Mouse (Mus musculus): Measurements from ENCODE around the gene Neurog3. TPM values are rescaled to one million over a fixed set of nuclear protein-coding genes. Genes with fewer than 3 reads are reported as not detected.

Gene Neurog3
- polyA plus RNA-seq, 1 experiment = not detected

DNA sequence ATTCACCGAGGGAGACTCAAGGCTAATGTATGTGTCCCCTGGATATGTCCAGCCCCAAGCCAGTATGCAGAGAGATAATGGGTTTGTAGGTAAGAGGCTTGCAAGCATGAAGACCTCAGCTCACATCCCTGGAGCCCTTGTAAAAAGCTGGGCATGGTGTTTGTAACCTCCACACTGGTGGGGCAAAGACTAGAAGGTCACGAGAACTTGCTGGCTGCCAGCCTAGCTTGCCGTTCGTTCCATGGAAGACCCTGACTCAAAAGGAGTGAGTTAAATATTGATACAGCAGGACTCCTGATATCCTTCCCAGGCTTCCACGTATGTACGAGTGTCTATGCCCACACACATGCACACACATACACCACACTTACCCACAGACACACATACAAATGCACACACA, 38.5 kb upstream of the Neurog3 start:
- Histone ChIP-seq H3K4me3 (ENCODE audit: extremely low read depth, insufficient read depth, insufficient read length) (no peak overlapping the region), H3K4me1 (ENCODE audit: control insufficient read depth, insufficient read depth, insufficient read length) (no peaks in the 10 kb centered on the region; the same call in 1 of the 2 replicates), H3K27me3 (ENCODE audit: control insufficient read depth, insufficient read depth, low read length) (no peaks in the 10 kb centered on the region), H3K36me3 (ENCODE audit: control insufficient read depth, insufficient read depth, low read length) (no peaks in the 10 kb centered on the region), H3K27ac (ENCODE audit: insufficient read depth, low read length) (no peak overlapping the region)
- no peak for DNase-seq (ENCODE audit: low read depth in 1 of 2, low spot score in 2 of 2)
- 80% methylated on average over 6 of the region's 6 CpGs for WGBS
- no peak for TF ChIP-seq POLR2A (IDR thresholded peaks at IDR 0.05; ENCODE audit: low read depth, low read length)
- TF ChIP-seq CTCF (IDR thresholded peaks at IDR 0.05; ENCODE audit: extremely low read depth, insufficient read depth, insufficient read length, insufficient replicate concordance) = no peak

DNA sequence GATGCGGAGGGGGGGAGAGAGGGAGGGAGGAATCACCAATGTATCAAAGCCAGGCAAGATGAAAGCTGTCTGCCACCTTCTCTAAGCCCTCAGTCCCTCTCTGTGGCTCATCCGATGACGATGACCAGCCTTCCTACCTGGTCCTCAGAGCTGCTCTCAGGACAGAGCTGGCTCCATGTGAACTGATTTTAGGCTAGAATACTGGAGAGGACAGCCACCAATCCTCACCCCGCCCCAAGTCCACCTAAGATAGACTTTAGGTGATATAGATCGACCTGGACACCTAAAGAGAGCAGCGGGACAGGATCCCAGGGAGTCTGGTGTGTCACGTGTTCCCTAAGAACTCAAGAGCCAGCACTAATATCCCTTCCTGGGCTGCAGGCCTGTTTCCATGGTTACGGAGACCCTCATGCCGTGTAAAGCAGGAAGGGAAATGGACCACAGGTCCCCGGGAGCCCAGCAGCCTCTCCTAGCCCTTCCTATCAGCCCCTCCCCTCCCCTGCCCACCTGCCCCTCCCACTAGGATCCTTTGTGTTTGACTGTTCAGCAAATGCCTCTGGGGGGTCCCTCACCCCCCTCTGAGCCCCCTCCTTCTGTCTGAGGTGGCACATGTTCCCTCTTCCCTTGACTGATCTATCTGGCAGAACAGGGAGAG, 33.0 kb upstream of the Neurog3 start:
- no peaks in the 10 kb centered on the region for H3K4me1 ChIP-seq (ENCODE audit: control insufficient read depth, insufficient read depth, insufficient read length)
- no peak for DNase-seq (ENCODE audit: low read depth in 1 of 2, low spot score in 2 of 2)
- no peak overlapping the region for H3K4me3 ChIP-seq (ENCODE audit: extremely low read depth, insufficient read depth, insufficient read length)
- H3K36me3 ChIP-seq (ENCODE audit: control insufficient read depth, insufficient read depth, low read length) = no peaks in the 10 kb centered on the region
- no peaks in the 10 kb centered on the region for H3K27me3 ChIP-seq (ENCODE audit: control insufficient read depth, insufficient read depth, low read length)
- TF ChIP-seq POLR2A (IDR thresholded peaks at IDR 0.05; ENCODE audit: low read depth, low read length) = no peak
- TF ChIP-seq CTCF (IDR thresholded peaks at IDR 0.05; ENCODE audit: extremely low read depth, insufficient read depth, insufficient read length, insufficient replicate concordance) = no peak
- WGBS = 76% methylated on average over 10 of the region's 10 CpGs
- no peak overlapping the region for H3K27ac ChIP-seq (ENCODE audit: insufficient read depth, low read length)

GRCm38 (mm10) chr10:62101504-62102439, 31.1 kb upstream of the Neurog3 start:
- no peak overlapping the region for H3K4me3 ChIP-seq (ENCODE audit: extremely low read depth, insufficient read depth, insufficient read length)
- H3K4me1 ChIP-seq (ENCODE audit: control insufficient read depth, insufficient read depth, insufficient read length) = no peaks in the 10 kb centered on the region
- H3K36me3 ChIP-seq (ENCODE audit: control insufficient read depth, insufficient read depth, low read length) = no peaks in the 10 kb centered on the region
- WGBS = 16% methylated on average over 7 of the region's 7 CpGs
- TF ChIP-seq CTCF (IDR thresholded peaks at IDR 0.05; ENCODE audit: extremely low read depth, insufficient read depth, insufficient read length, insufficient replicate concordance) (peak; percentile 32; the same call in 1 of the 2 replicates), POLR2A (IDR thresholded peaks at IDR 0.05; ENCODE audit: low read depth, low read length) (no peak)
- H3K27me3 ChIP-seq (ENCODE audit: control insufficient read depth, insufficient read depth, low read length) = no peaks in the 10 kb centered on the region
- H3K27ac ChIP-seq (ENCODE audit: insufficient read depth, low read length) = no peak overlapping the region
- DNase-seq (ENCODE audit: low read depth in 1 of 2, low spot score in 2 of 2) = peak in 1 of 2 experiments; percentile 24

GRCm38 (mm10) chr10:62104835-62105576, 27.9 kb upstream of the Neurog3 start:
- Histone ChIP-seq H3K36me3 (ENCODE audit: control insufficient read depth, insufficient read depth, low read length) (no peaks in the 10 kb centered on the region), H3K4me1 (ENCODE audit: control insufficient read depth, insufficient read depth, insufficient read length) (no peaks in the 10 kb centered on the region), H3K27ac (ENCODE audit: insufficient read depth, low read length) (no peak overlapping the region), H3K4me3 (ENCODE audit: extremely low read depth, insufficient read depth, insufficient read length) (no peak overlapping the region), H3K27me3 (ENCODE audit: control insufficient read depth, insufficient read depth, low read length) (no peaks in the 10 kb centered on the region)
- peak; percentile 51; the same call in 1 of the 2 replicates for TF ChIP-seq CTCF (IDR thresholded peaks at IDR 0.05; ENCODE audit: extremely low read depth, insufficient read depth, insufficient read length, insufficient replicate concordance)
- TF ChIP-seq POLR2A (IDR thresholded peaks at IDR 0.05; ENCODE audit: low read depth, low read length) = no peak
- WGBS = 11% methylated on average over 7 of the region's 7 CpGs
- DNase-seq (ENCODE audit: low read depth in 1 of 2, low spot score in 2 of 2) = peak in 1 of 2 experiments; percentile 51

DNA sequence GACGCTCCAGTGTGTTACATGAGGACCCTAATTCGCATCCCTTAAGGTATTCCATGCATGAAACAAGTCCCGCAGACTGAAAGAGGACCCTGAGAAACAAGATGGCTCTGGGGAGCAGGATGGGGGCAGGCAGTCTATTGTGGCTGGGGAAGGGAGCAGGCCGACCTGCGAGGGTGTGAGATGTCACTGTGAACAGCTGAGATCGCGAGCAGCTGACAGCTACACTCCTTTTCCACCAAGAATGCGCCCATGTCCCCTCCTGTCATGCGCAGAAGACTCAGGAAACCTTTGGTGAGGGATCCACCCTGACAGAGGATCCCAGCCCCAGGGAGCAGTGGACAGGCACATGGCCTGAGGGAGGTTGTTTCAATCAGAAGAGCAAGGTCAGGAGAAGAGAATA, 25.8 kb upstream of the Neurog3 start:
- Histone ChIP-seq H3K27me3 (ENCODE audit: control insufficient read depth, insufficient read depth, low read length) (0 out of 2 replicates have a peak, but pooled peaks cover 3% of the 10 kb centered on the region), H3K27ac (ENCODE audit: insufficient read depth, low read length) (no peak overlapping the region), H3K4me1 (ENCODE audit: control insufficient read depth, insufficient read depth, insufficient read length) (peaks cover 4% of the 10 kb centered on the region; the same call in 1 of the 2 replicates), H3K4me3 (ENCODE audit: extremely low read depth, insufficient read depth, insufficient read length) (no peak overlapping the region), H3K36me3 (ENCODE audit: control insufficient read depth, insufficient read depth, low read length) (no peaks in the 10 kb centered on the region)
- TF ChIP-seq CTCF (IDR thresholded peaks at IDR 0.05; ENCODE audit: extremely low read depth, insufficient read depth, insufficient read length, insufficient replicate concordance) (no peak), POLR2A (IDR thresholded peaks at IDR 0.05; ENCODE audit: low read depth, low read length) (no peak)
- WGBS = 82% methylated on average over 9 of the region's 9 CpGs
- no peak for DNase-seq (ENCODE audit: low read depth in 1 of 2, low spot score in 2 of 2)

GRCm38 (mm10) chr10:62110504-62111206, 22.2 kb upstream of the Neurog3 start:
- Histone ChIP-seq H3K4me3 (ENCODE audit: extremely low read depth, insufficient read depth, insufficient read length) (peak overlapping the region; percentile 37), H3K27ac (ENCODE audit: insufficient read depth, low read length) (no peak overlapping the region), H3K36me3 (ENCODE audit: control insufficient read depth, insufficient read depth, low read length) (no peaks in the 10 kb centered on the region), H3K4me1 (ENCODE audit: control insufficient read depth, insufficient read depth, insufficient read length) (peaks cover 4% of the 10 kb centered on the region; the same call in 1 of the 2 replicates), H3K27me3 (ENCODE audit: control insufficient read depth, insufficient read depth, low read length) (0 out of 2 replicates have a peak, but pooled peaks cover 3% of the 10 kb centered on the region)
- WGBS = 2% methylated on average over 57 of the region's 57 CpGs
- peak in 1 of 2 experiments; percentile 74 for DNase-seq (ENCODE audit: low read depth in 1 of 2, low spot score in 2 of 2)
- no peak for TF ChIP-seq POLR2A (IDR thresholded peaks at IDR 0.05; ENCODE audit: low read depth, low read length)
- TF ChIP-seq CTCF (IDR thresholded peaks at IDR 0.05; ENCODE audit: extremely low read depth, insufficient read depth, insufficient read length, insufficient replicate concordance) = peak; percentile 67; the same call in 1 of the 2 replicates

Data from spleen, adult 2 months (tissue).